Mouse (Mus musculus): ENCODE data around the gene Nop56.

Gene Nop56

GRCm38 (mm10) chr2:130295331-130296133, 21.3 kb downstream of the Nop56 start:
- peak; percentile 40 for DNase-seq

- no peak for DNase-seq
Observed at GRCm38 (mm10) chr2:130296134-130296745, 22.0 kb downstream of the Nop56 start.

GRCm38 (mm10) chr2:130297580-130297979, 23.4 kb downstream of the Nop56 start:
- no peak for DNase-seq

- no peak for DNase-seq
Observed at GRCm38 (mm10) chr2:130303014-130303413, 28.8 kb downstream of the Nop56 start.

GRCm38 (mm10) chr2:130327057-130327456, 52.8 kb downstream of the Nop56 start:
- no peak for DNase-seq

All from kidney, adult 18-20 months (tissue).